Mouse (Mus musculus) fat pad, adult 2 months (tissue): ENCODE data around the gene Klhl3.

ENCODE experiments used
- DNase-seq: peaks from one replicate; pipeline ENCODE4 v3.0.0-alpha.2; 2011; ENCODE audit warnings: low read depth, low spot score; ENCODE audit errors: extremely low read depth

The Klhl3 gene

GRCm38 (mm10) chr13:58067540-58068103, 45.8 kb downstream of the Klhl3 start:
- DNase-seq = no peak

- peak; percentile 13 for DNase-seq
Observed at GRCm38 (mm10) chr13:58066496-58067389, 46.6 kb downstream of the Klhl3 start.

GRCm38 (mm10) chr13:58066081-58066495, 47.3 kb downstream of the Klhl3 start:
- DNase-seq = no peak

GRCm38 (mm10) chr13:58065316-58065715, 48.1 kb downstream of the Klhl3 start:
- DNase-seq = no peak

GRCm38 (mm10) chr13:58057953-58058870, 55.2 kb downstream of the Klhl3 start:
- no peak for DNase-seq

- DNase-seq = no peak
Observed at GRCm38 (mm10) chr13:58056618-58057017, 56.8 kb downstream of the Klhl3 start.

- no peak for DNase-seq
Observed at GRCm38 (mm10) chr13:58053628-58054027, 59.8 kb downstream of the Klhl3 start.

- no peak for DNase-seq
Observed at GRCm38 (mm10) chr13:58051654-58052053, 61.7 kb downstream of the Klhl3 start.

- DNase-seq = no peak
Observed at GRCm38 (mm10) chr13:58051251-58051650, 62.1 kb downstream of the Klhl3 start.

- DNase-seq = no peak
Observed at GRCm38 (mm10) chr13:58049121-58049520, 64.3 kb downstream of the Klhl3 start.

- no peak for DNase-seq
Observed at GRCm38 (mm10) chr13:58048076-58048475, 65.3 kb downstream of the Klhl3 start.

- DNase-seq = no peak
Observed at GRCm38 (mm10) chr13:58046178-58046577, 67.2 kb downstream of the Klhl3 start.

GRCm38 (mm10) chr13:58045278-58045677, 68.1 kb downstream of the Klhl3 start:
- DNase-seq = no peak

- no peak for DNase-seq
Observed at GRCm38 (mm10) chr13:58043278-58043677, 70.1 kb downstream of the Klhl3 start.

GRCm38 (mm10) chr13:58040112-58040511, 73.3 kb downstream of the Klhl3 start:
- DNase-seq = no peak

GRCm38 (mm10) chr13:58037506-58037905, 75.9 kb downstream of the Klhl3 start:
- no peak for DNase-seq

- DNase-seq = no peak
Observed at GRCm38 (mm10) chr13:58035470-58036156, 77.8 kb downstream of the Klhl3 start.

- no peak for DNase-seq
Observed at GRCm38 (mm10) chr13:58034985-58035384, 78.4 kb downstream of the Klhl3 start.

- no peak for DNase-seq
Observed at GRCm38 (mm10) chr13:58034507-58034906, 78.9 kb downstream of the Klhl3 start.

- DNase-seq = no peak
Observed at GRCm38 (mm10) chr13:58031755-58032154, 81.6 kb downstream of the Klhl3 start.

GRCm38 (mm10) chr13:58027115-58027514, 86.3 kb downstream of the Klhl3 start:
- no peak for DNase-seq
